Mouse (Mus musculus): ENCODE measurements around the gene Dhx37.
"Not testable (repeated sequence)": the region's sequence is repeated elsewhere in the genome, so short reads cannot be mapped to it uniquely, and the experiment has no call there.

Dhx37 gene

DNA sequence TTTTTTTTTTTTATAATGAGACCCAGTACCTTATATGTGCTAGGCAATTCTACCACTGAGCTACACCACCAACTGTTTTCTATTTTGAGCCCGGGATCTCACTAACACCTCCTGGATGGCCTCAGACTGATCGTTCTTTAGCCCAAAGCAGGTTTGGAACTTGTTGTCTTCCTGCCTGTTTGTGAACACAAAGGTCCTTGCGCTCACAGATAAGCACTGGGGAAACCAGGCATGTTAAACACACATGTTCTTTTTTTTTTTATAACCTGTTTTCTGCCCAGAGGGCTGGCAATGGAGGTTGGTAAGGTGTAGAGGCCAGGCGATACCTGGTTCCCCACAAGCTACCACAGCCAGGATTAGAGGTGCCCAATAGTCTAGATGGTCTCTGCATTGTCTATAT, 14.7 kb upstream of the Dhx37 start:
- in situ Hi-C loops (cut with MboI, MseI) = no loop called here

DNA sequence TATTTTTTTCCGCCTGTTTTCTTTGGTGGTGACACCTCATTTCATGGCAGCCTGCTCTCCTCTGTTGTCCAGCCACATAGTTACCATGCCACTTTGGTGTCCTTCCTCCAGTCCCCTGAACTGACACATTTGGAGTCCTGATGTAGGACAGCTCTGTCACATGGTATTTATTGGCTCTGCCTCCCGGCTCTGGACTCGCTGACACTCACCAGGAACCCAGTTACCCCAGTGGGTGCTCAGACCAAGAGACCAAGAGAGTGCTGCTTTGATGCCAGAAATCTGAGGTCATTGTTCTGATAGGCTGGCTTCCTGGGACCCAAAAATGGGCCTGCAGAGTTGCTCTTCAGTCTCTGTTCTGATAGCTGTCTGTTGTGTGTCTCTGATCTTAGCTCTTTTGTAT, 14.1 kb upstream of the Dhx37 start:
- in situ Hi-C loops (cut with MboI, MseI) = no loop called here

GRCm38 (mm10) chr5:125446344-125446743, 12.4 kb upstream of the Dhx37 start:
- in situ Hi-C loops (cut with MboI, MseI) = no loop called here

GRCm38 (mm10) chr5:125444554-125444953, 10.6 kb upstream of the Dhx37 start:
- in situ Hi-C loops (cut with MboI, MseI) = no loop called here

- in situ Hi-C loops (cut with MboI, MseI) = no loop called here
These were observed 10.0 kb upstream of the Dhx37 start for GRCm38 (mm10) chr5:125443915-125444314.

DNA sequence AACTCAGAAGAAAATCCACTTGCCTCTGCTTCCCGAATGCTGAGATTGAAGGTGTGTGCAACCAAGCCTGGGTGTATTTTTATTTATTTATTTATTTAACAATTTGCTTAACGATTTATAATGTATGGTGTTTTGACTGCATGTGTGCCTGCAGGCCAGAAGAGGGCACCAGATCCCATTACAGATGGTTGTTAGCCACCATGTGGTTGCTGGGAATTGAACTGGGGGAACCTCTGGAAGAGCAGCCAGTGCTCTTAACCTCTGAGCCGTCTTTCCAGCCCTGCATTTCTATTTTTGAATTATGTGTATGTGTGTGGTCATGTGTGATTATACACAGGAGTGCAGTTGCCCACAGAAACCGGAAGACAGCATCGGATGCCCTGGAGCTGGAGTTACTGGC, 9.4 kb upstream of the Dhx37 start:
- in situ Hi-C loops (cut with MboI, MseI) = no loop called here

GRCm38 (mm10) chr5:125442136-125442995, 8.4 kb upstream of the Dhx37 start:
- in situ Hi-C loops (cut with MboI, MseI) = no loop called here

DNA sequence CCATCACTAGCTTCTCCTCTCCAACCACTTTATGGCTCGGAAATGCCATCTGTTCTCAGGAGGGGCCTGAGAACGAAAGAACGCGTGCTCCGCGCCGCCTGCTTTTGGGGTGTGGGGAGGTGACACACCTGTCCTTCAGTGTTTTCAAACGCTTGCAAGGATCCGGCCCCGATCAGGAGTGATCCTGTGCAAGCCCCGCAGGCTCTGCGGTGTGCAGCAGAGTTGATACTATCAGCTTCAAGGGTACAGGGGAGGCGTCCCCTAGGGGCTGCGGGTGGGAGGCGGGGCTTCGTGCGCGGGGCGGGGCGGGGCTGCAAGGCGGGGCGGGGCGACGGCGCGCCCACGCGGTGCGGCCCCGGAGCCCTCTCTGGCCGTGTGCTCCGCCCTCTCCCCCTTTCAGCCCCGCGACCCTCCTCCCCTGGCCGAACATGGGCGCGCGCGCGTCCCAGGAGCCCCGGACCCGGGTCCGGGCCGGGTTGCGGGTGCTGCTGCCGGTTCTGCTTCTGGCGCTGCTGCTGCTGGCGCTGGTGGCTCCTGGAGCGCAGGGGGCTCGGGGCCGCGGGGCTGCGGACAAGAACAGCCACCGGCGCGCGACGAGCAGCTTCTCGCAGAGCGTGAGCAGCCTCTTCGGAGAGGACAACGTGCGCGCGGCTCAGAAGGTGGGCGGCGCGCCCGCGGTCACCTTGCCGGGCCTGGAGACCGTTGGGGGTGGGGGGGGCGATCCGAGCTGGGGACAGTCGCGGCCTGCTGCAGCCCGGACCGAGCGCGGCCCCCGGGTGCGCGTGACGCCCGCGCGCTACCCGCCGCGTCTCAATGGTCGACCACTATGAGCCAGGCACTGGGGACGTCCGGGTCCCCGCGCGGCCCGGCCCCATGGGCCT, 7.6 kb upstream of the Dhx37 start, which contains the start of gene Bri3bp:
Gene Bri3bp, plus strand, starts transcription at position 335 of the 881 bp plus-strand sequence.
- in situ Hi-C loops (cut with MboI, MseI) = no loop called here

GRCm38 (mm10) chr5:125440583-125441233, 6.8 kb upstream of the Dhx37 start:
- in situ Hi-C loops (cut with MboI, MseI) = no loop called here

GRCm38 (mm10) chr5:125434347-125434746, 426 bp upstream of the Dhx37 start:
- in situ Hi-C loops (cut with MboI, MseI) = not testable (repeated sequence)

- in situ Hi-C loops (cut with MboI, MseI) = not testable (repeated sequence)
These were observed 1.6 kb downstream of the Dhx37 start for GRCm38 (mm10) chr5:125432324-125432723.

- in situ Hi-C loops (cut with MboI, MseI) = no loop called here
These were observed 7.6 kb downstream of the Dhx37 start for GRCm38 (mm10) chr5:125426343-125426742.

- in situ Hi-C loops (cut with MboI, MseI) = no loop called here
These were observed 8.1 kb downstream of the Dhx37 start for GRCm38 (mm10) chr5:125425698-125426276.

DNA sequence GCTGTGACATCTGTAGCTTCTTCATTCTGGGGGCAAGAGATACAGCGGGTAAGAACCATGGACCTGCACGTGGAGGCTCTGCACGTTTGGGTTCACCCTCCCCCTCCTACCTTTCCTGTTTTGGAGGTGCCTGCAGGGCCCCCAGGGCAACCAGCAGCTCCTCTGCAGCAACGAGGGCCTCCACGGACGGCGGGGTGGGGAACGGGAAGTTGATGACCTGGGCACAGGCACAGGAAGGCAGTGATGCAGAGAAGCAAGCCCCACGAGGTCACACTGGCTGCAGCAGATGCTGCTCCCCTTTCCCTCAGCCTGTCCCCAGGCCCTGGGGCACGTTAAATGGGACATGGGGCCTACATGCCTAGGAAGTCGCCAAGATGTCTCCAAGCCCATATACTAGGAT, 14.8 kb downstream of the Dhx37 start:
- in situ Hi-C loops (cut with MboI, MseI) = no loop called here

DNA sequence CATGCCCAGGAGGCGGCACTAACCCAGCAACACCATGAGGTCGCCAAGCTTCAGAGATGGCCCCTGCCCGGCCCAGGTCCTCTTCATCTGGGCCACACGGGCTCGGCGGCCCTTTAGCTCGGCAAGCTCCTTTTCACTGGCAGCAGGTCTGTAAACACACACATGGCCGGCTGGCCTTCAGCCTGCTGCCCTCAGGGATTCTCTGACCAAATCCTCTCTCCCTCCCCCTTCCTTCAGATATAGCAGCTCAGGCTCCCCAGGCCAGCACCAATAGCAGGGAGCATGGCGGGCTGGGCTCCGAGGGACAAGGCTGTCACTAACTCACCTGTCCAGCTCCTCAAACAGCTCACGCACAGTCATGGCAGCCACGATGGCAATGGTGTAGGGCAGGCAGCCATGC, 15.3 kb downstream of the Dhx37 start:
- in situ Hi-C loops (cut with MboI, MseI) = no loop called here

DNA sequence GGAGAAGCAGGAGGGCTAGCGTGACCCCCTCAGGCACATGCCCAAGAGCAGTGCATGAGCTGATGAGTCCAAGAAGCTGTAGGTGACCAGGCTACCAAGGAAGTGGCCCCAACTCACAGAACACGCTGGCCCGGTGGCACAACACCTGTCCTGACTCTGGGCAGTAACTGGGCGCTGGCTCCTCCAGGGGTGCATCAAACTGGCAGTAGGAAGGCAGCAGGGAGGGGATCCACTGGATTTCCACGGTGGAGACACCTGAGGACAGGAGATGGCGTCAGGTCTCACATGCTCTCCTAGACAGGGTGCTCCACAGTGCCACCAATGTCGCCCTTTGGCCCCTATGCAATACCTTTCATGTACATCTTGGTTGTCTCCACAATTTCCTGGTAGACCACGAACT, 17.7 kb downstream of the Dhx37 start:
- in situ Hi-C loops (cut with MboI, MseI) = no loop called here

- in situ Hi-C loops (cut with MboI, MseI) = no loop called here
These were observed 20.2 kb downstream of the Dhx37 start for GRCm38 (mm10) chr5:125413763-125414162.

- in situ Hi-C loops (cut with MboI, MseI) = not testable (repeated sequence)
These were observed 21.4 kb downstream of the Dhx37 start for GRCm38 (mm10) chr5:125412536-125412935.

DNA sequence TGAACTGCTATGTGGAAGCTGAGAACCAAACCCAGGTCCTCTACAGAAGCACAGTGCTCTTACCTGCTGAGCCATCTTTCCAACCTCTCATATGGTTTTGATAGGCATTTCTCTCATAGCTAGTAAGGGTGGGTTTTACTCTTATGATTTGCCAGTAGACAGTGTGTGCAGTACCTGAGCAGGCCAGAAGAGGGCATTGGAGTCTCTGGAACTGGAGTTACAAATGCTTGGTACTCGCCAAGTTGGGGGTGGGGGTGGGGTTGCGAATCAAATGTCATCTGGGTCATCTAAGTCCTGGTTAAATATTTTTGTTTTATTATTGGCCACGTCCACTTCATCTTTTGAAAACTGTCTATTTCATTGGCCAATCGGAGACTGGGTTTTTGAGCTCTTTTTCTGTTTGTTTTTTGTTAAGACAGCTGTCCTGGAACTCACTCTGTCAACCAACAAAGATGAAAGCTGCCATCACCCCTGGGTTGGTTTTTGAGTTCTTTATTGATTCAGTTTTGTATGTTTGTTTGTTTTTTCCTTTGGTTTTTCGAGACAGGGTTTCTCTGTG, 21.9 kb downstream of the Dhx37 start:
- in situ Hi-C loops (cut with MboI, MseI) = no loop called here

- in situ Hi-C loops (cut with MboI, MseI) = no loop called here
These were observed 24.4 kb downstream of the Dhx37 start for GRCm38 (mm10) chr5:125409348-125410090.

- in situ Hi-C loops (cut with MboI, MseI) = no loop called here
These were observed 25.1 kb downstream of the Dhx37 start for GRCm38 (mm10) chr5:125408842-125409241.
